Mouse (Mus musculus): ENCODE data around the gene Pola1.

- TF ChIP-seq CTCF (IDR thresholded peaks at IDR 0.05; ENCODE audit: control insufficient read depth, insufficient read depth, insufficient read length) = no peak
- no peak for TF ChIP-seq USF1 (IDR thresholded peaks at IDR 0.05; ENCODE audit: low read depth)
- TF ChIP-seq MAX (IDR thresholded peaks at IDR 0.05) = no peak
- no peak for TF ChIP-seq MYOG (IDR thresholded peaks at IDR 0.05; ENCODE audit: control insufficient read depth, extremely low read depth, insufficient read length)
- no peak for TF ChIP-seq CEBPB (IDR thresholded peaks at IDR 0.05; ENCODE audit: low read depth)
- no peak for TF ChIP-seq FOSL1 (IDR thresholded peaks at IDR 0.05; ENCODE audit: insufficient read depth, low read length, poor library complexity, severe bottlenecking)
Observed at GRCm38 (mm10) chrX:93368211-93368610, 263.7 kb downstream of the Pola1 start.
